Mouse (Mus musculus) inflammation-experienced regulatory T-cells, adult 6 months (primary cell): ENCODE results near the gene Sc5d. TPM values are rescaled to one million over a fixed set of nuclear protein-coding genes. Genes with fewer than 3 reads are reported as not detected.

Source experiments
- ATAC-seq: one replicate; pipeline ENCODE4 v1.8.0; 2017
- polyA plus RNA-seq, 3 experiments: library from polyadenylated mRNA; unstranded; fragments of 100-300 nt; shearing (Covaris generic); gene quantifications; one replicate each; pipeline ENCODE4 v1.2.1; 2017

Gene Sc5d
- polyA plus RNA-seq, result 10 to 100 TPM; 74.1 to 93.1 (median 90.4) TPM

GRCm38 (mm10) chr9:42264145-42264544 lies at the start of gene Sc5d:
TSS of gene Sc5d (minus strand) at chr9:42264256.
- peak; percentile 95 for ATAC-seq

DNA sequence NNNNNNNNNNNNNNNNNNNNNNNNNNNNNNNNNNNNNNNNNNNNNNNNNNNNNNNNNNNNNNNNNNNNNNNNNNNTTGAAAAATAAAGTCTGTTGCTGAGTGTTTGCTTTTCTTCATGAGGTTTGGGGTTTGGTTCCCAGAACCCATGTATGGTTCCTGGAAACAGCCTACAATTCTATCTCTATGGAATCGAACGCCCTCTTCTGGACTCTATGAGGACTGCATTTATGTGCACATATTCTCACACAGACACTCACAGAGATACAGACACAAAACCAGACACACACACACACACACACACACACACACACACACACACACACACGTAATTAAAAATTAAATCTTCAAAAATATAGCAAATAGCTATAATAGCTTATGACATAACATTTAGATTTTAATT lies 47.3 kb upstream of the Sc5d start:
- ATAC-seq, result no peak

DNA sequence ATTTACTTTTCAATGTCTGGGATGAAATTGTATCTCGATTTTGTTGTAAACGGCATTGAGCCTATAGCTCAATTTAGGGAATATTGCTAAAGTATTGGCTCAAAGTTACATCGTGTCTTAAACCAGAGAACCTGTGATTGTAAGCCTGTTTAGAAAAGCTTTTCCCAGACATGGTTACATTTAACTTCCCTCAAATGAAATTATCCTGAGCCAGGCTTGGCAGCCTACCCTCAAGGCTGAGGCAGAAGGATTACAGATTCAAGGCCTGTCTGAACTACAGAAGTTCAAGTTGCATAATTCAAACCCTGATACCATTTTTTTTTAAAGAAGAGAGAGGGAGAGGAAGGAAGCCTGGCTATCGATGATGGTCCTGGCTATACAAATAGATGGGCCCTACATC lies 39.8 kb upstream of the Sc5d start:
- no peak for ATAC-seq

DNA sequence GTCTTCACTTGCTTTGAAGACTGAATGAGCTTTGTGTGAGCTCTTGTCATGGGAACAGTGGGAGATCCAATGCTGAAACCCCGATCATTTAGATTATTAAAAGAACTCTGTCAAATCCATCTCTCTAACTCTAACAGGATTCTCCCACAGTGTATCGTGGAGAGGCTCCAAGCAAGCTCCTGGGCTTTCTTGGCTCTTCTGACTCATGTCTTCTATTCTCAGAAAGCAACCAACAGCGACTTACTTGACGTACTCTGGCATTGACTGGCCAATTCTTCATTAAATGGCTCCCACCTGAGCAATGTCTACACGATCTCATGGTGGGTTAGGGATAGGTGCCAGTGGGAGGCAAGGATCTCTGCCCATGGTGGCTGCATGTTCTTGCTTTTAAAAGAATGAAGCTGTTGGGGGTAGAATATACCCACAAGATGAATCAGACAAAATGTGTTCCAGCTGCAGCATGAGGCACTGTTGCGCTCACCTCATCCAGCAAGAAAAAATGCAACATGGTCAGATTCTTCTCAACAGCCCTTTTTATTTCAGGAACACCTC lies 37.1 kb upstream of the Sc5d start:
- no peak for ATAC-seq

DNA sequence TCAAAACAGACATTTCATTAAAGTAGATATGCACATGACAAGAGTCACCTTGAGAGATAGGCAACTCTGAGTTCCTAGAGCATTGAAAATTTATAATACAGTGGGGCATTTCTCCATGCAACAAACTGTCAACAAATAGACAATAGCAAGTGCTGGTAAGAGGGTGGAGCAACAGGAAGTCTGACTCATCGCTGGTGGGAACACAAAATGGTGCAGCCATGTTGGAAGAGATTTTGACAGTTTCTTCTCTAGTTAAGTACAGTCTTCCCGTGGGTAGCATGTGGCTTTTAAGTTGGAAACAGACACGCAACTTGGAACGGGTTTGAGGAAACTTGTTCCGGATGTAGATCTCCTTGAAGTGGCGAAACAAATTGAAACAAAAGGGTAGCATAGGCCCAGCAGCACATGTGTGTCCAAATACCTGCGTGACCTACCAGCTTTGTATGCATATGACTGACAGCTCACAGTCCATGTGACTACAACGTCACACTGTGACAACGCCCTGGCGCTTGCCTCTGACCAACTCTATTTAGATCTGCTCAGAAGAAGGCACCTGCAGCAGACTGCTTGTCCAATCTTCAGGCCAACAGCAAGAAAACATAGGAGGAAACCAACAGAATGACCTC lies 32.4 kb upstream of the Sc5d start:
- no peak for ATAC-seq

GRCm38 (mm10) chr9:42294131-42294530 lies 30.1 kb upstream of the Sc5d start:
- ATAC-seq, result no peak

DNA sequence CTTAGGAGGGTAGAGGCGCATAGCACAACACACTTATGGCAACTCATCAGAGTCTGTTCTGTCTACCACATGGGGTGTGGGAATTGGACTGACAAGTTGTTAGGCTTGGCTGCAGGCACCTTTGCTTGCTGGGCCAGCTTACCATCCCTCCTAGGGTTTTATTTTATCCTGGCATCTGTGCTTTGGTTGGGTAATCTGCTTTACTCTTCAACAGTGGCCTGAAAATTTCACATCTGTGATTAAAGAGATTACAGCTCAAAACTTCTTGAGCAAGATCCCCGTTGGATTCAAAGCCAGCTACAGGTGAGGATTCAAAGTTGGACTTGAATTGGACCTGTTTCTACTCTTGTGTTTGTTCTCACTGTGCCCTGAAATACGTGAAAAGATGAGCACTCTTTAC lies 29.5 kb upstream of the Sc5d start:
- no peak for ATAC-seq

DNA sequence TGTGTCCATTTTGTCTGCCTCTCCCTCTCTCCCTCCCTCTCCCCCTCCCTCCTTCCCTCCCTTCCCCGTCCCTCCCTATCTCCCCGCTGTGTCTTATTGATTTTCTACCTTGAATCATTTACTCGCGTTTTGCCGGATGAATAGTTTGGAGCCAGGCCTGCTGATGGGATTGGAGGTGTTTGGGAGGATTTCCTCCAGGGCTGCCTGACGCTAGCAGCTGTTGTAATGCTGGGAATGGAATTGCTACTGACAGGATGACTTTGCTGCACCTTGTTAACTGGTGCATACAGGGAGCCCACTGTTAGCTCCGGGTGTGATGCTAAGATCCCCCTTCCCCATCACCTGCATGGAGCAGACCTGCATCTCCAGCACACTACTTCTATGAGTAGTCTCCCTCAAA lies 29.0 kb upstream of the Sc5d start:
- no peak for ATAC-seq

- ATAC-seq, result no peak
Measured at GRCm38 (mm10) chr9:42279676-42280075, 15.6 kb upstream of the Sc5d start.

DNA sequence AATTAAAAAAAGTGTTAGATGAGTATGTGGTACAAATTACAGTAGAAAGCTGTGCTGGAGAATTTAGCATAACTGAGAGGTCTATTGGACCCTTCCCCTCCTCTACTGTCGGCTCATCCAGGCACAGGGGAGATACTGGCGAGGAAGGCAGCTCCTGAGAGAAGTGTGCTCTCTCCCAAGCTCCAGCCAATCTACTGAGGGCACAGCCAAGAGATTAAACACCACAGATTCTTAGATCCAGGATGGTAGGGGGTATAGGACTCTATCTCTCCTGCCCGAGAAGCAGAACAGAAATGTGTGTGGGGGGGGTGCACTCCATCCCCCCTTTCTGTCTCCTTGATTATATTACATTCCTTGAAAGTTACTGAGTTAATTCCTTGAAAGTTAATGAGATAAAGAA lies 14.0 kb upstream of the Sc5d start:
- no peak for ATAC-seq

- no peak for ATAC-seq
Measured at GRCm38 (mm10) chr9:42277606-42278005, 13.6 kb upstream of the Sc5d start.

- no peak for ATAC-seq
Measured at GRCm38 (mm10) chr9:42277162-42277561, 13.1 kb upstream of the Sc5d start.

- ATAC-seq, result no peak
Measured at GRCm38 (mm10) chr9:42275761-42276145, 11.7 kb upstream of the Sc5d start.

GRCm38 (mm10) chr9:42275027-42275760 lies 11.1 kb upstream of the Sc5d start:
- no peak for ATAC-seq

DNA sequence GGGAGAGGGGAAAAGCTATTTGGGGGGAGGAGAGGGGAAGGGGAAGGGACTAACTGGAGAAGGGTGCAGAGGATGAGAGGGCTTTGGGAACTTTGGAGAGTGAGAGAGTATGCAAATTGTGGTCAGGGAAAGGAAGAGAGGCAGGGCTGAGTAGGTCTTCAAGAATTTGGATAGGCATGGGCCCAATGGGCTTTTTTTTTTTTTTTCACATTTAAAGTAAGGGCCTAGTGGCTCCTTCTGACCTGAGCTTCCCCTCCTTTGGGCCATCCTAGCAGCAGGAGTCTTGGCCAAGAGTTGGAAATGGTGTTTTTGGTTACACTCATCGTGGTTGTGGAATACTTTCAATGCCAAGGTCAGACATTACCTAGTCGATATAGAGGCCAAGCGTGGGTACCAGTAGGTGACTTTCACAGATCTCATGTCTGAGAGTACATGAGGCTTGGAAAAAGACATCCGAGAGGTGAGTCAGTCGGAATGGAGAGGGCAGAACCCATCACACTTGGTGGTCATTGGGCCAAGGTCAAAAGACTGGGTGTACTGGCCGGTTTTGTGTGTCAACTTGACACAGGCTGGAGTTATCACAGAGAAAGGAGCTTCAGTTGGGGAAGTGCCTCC lies 9.7 kb upstream of the Sc5d start:
- no peak for ATAC-seq

DNA sequence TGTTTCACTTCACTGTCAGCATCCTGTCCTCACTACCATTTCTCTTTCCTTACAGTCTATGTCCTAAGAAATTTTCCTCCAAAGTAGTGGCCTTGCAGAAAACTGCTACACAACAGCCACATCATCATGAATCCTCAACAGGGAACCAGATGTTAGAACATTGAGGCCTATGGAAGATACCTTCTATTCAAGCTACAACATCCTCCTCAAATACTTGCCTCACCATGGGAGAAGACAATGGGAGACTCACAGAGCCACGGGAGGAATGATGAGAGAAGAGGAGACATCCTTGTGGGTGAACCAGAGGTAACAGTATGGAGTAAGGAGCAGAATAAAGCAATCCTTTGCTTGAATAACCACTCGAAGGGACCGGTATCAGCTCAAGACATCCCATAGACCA lies 9.1 kb upstream of the Sc5d start:
- ATAC-seq, result no peak

DNA sequence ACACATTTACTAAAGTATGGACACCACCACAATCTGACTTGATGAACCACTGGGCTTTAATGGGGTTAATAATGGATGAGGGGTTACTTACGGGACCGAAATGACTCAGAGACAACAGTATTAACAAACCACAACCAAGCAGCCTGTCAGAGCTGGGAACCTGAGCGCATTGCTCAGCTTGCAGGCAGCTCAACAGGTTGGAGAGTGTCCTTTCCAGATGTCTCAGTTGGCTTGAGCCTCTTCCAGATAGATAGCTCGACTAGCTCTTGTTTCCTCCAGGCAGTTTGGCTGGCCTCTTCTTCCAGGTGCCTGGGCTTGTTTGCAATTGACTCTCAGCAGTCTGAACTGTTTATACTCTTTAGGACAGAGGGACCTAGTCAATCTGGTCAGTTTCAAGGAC lies 8.6 kb upstream of the Sc5d start:
- no peak for ATAC-seq

- ATAC-seq, result no peak
Measured at GRCm38 (mm10) chr9:42271456-42271855, 7.4 kb upstream of the Sc5d start.

- ATAC-seq, result no peak
Measured at GRCm38 (mm10) chr9:42270617-42271016, 6.6 kb upstream of the Sc5d start.

DNA sequence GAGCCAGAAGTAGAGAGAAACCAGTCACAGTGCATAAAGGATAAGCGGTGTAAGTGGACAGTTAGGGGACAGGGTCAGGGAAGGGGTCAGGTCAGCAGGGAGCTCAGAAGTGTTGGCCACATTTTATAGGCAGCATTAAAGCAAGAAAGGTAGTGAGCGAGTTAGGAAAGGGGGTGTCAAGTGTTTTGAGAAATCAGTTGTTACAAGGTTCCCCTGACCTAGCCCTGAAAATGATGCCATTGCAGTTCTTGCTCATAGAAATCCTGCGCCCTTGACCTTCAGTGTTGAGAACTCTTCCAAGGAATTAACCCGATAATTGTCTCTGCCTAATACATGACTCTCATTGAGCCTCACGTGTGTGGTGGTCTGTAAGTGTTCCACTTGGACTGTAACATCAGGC lies 6.0 kb upstream of the Sc5d start:
- ATAC-seq, result no peak

GRCm38 (mm10) chr9:42268371-42268770 lies 4.3 kb upstream of the Sc5d start:
- ATAC-seq, result no peak

- ATAC-seq, result no peak
Measured at GRCm38 (mm10) chr9:42265309-42265708, 1.3 kb upstream of the Sc5d start.

DNA sequence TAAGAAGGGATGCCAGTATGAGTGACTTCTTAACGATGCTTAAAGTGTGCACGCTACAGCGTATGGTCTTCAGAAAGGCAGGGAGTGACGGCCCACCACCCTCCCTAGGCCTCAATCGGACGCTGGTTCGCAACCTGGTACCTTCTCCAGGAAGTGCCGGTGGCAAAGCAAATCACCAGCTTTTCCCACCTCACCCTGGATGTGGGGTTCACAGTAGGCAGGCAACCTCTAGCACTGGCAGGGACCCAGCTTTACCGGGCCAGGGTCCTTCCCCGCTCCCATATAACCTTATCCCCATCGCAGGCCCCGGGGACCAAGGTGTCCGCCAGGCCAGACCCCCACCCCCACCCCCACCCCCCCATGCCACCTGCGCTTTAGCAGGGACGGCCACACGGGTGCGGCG lies 346 bp downstream of the Sc5d start:
- ATAC-seq, result peak; percentile 19

- ATAC-seq, result no peak
Measured at GRCm38 (mm10) chr9:42260481-42260880, 3.6 kb downstream of the Sc5d start.
